Mouse (Mus musculus) layer of hippocampus, postnatal 36 days (tissue): ENCODE data around the gene Olfr392. TPM values are rescaled to one million over a fixed set of nuclear protein-coding genes. Genes with fewer than 3 reads are reported as not detected.

Experiments
- DNase-seq, 2 experiments: peaks; one replicate each; pipeline ENCODE4 v3.0.0; 2022
- total RNA-seq, 2 experiments: library from RNA; stranded (reverse); gene quantifications; 2 replicates each; pipeline ENCODE4 v1.2.3; 2021

Olfr392 gene
- not detected for total RNA-seq

DNA sequence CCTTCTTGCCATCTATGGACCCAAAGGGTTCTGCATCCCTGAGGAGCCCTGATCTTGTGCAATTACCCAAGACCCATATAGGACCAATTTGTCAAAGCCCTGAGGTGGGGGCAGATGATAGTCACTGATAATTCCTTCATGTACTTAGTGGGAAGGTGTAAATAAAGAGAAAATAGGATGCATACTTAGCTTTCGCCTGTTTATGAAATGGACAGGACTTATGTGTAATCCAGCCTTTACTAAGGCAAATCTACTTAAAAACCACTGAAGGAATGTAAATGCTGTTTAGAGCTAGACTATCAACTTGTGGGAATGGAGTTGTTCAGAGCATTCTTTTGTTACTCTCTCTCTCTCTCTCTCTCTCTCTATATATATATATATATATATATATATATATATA lies at the start of gene Olfr392:
Gene Olfr392 (minus strand): TSS at position 101 of the 400 bp plus-strand sequence.
- no peak for DNase-seq

DNA sequence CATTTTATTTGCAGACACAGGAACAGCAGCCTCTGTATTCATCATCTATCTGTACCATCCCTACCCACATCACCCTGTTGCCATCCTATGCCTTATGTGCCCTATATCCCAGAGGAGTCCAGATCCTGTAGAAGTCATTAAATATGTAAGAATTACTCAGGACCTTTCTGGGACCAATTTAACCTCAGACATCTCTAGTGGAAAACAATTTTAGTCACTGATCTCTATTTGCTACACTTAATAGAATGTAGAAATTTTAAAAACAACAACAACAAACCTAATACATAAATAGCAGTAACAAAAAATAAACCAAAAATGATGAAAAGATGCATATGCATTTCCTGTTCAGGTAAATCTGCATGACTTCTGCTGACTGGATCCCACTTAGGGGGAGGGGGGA lies 34.5 kb upstream of the Olfr392 start, which contains the start of gene Olfr393:
Gene Olfr393 (minus strand): TSS at position 101 of the 400 bp plus-strand sequence.
- DNase-seq: no peak

DNA sequence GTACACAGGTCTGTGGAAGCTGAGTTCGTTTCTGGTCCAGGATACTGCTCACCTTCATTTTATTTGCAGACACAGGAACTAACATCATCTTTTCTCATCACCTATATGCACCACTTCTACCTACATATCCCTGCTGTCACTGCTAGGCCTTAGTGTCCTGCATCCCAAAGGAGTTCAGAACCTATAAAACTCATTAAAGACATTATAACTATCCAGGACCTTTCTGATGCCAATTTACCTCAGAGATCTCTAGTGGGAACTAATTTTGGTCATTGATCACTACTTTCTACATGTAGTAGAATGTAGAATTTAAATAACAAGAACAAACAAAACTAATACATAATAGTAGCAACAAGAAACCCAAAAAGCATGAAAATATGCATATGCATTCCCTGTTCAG lies 13.9 kb downstream of the Olfr392 start, which contains the start of gene Olfr391-ps:
Gene Olfr391-ps (minus strand): TSS at position 101 of the 400 bp plus-strand sequence.
- DNase-seq: no peak

DNA sequence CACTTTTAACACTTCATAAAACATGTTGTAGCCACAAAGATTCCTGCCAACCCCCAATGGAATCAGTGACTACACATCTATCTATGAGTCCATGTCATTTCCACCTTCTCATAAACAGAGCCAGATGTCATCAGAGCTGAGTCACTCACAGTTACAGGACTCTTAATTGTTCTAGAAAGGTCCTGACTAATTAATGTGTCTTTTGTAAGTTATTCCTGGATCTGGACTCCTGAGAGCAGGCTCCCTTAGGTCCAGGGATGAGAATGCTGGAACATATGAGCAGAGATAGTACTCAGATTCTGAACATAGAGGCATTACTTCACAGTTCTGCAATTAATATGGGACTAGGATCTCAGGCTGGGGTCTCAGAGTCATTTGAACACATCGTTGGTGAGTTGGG lies 34.2 kb downstream of the Olfr392 start, which contains the start of gene Olfr390:
Gene Olfr390 (plus strand): TSS at position 301 of the 400 bp plus-strand sequence.
- DNase-seq: no peak

DNA sequence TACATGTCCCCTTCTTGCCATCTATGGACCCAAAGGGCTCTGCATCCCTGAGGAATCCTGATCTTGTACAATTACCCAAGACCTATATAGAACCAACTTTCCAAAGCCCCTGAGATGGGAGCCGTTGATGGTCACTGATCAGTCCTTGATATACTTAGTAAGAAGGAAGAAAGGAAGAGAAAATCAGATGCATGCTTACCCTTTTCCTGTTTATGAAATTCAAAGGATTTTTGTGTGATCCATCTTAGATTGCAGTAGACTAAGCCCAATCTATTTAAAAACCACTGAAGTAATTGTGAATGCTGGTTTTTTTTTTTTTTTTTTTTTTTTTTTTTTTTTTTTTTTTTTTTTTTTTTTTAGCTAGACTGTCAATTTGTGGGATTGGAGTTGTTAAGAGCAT lies 36.2 kb downstream of the Olfr392 start, which contains the start of gene Olfr389:
Gene Olfr389 (minus strand): TSS at position 101 of the 400 bp plus-strand sequence.
- no peak for DNase-seq

Other genes starting within 250 kb of the Olfr392 start
- not detected for gene Olfr385, start 224.0 kb downstream of the Olfr392 start, total RNA-seq
- gene Olfr384, start 218.5 kb downstream of the Olfr392 start, total RNA-seq: not detected
- gene Zfp735, start 128.3 kb downstream of the Olfr392 start, total RNA-seq: not detected
- gene Olfr389, start 36.3 kb downstream of the Olfr392 start, total RNA-seq: not detected
- not detected for gene Olfr390, start 34.1 kb downstream of the Olfr392 start, total RNA-seq
- not detected for gene Olfr391-ps, start 14.0 kb downstream of the Olfr392 start, total RNA-seq
- not detected for gene Olfr393, start 34.4 kb upstream of the Olfr392 start, total RNA-seq
- not detected for gene Olfr394, start 73.7 kb upstream of the Olfr392 start, total RNA-seq
- gene Olfr395, start 92.2 kb upstream of the Olfr392 start, total RNA-seq: not detected
- not detected for gene Olfr23, start 119.6 kb upstream of the Olfr392 start, total RNA-seq
- not detected for gene Olfr397, start 143.8 kb upstream of the Olfr392 start, total RNA-seq
- not detected for gene Olfr398, start 173.4 kb upstream of the Olfr392 start, total RNA-seq
- gene Olfr139, start 239.5 kb upstream of the Olfr392 start, total RNA-seq: not detected
- not detected for gene Olfr399, start 239.6 kb upstream of the Olfr392 start, total RNA-seq